Mouse (Mus musculus) megakaryocyte progenitor cell, adult 5-6 weeks (primary cell): ENCODE measurements around the gene Gm10073. TPM values are rescaled to one million over a fixed set of nuclear protein-coding genes. Genes with fewer than 3 reads are reported as not detected.
A peak's percentile ranks its signal among the peaks of the same experiment; 100 is the strongest.
"Not testable (repeated sequence)": the region's sequence is repeated elsewhere in the genome, so short reads cannot be mapped to it uniquely, and the experiment has no call there.

Experiments used
- ATAC-seq: replicated peaks from 2 replicates; pipeline ENCODE4 v1.8.0; 2016; ENCODE audit warnings: mild to moderate bottlenecking, moderate TSS enrichment, inconsistent platforms; ENCODE audit not compliant: poor library complexity
- total RNA-seq, 2 experiments: library from RNA; stranded (forward) in 1 of 2; stranded (reverse) in 1 of 2; fragments of 157-497, 149-512 nt in 1 of 2; fragments of 200-1000 nt in 1 of 2; gene quantifications; 2 replicates each; pipeline versions ENCODE4 v1.2.3 to v1.2.4; 2015 to 2017

Gm10073 gene
- total RNA-seq (2015) (111 and 130 TPM in 2 replicates), total RNA-seq (2017) (8.4 and 9.5 TPM in 2 replicates)

DNA sequence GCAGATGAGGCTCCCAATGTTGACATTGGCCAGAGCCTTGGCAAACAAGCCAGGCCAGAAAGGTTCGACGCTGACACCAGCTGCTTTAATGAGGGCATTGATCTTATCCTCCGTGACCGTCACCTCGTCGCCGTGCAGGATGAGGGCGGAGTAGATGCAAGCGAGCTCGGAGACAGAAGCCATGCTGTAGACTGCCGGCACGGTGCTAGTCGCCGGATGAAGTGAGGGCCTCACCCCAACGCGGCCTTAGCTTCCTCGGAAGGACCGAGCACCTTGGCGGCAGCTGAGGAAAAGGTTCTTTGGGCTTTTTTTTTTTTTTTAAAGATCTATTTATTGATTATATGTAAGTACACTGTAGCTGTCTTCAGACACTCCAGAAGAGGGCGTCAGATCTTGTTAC lies at the start of gene Gm10073:
Gm10073 (minus strand) TSS at position 294 of the 400 bp plus-strand sequence.
- ATAC-seq, result peak; percentile 56; the same call in 1 of the 2 replicates

DNA sequence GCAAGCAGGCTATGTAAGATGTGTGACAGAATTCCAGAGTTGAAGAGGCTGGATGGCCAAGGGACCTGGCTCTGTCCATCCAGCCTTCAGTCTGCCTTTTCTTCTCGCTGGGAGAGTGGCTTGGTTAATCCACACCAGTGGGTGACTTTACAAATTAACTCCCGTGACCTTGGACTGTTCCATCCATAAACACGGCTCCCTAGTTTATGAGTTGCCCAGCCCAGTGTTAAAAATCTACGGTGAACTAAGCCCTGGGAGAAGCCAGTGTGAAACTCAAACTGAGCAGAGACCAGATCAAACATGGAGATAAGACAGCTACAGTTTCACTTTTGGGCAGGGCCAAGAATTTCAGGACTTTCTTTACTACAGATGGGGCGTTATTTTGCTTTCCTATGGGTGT lies 49.8 kb upstream of the Gm10073 start:
- peak; percentile 15; the same call in 1 of the 2 replicates for ATAC-seq

- no peak for ATAC-seq
Observed at GRCm38 (mm10) chr8:106620488-106620887, 47.2 kb upstream of the Gm10073 start.

DNA sequence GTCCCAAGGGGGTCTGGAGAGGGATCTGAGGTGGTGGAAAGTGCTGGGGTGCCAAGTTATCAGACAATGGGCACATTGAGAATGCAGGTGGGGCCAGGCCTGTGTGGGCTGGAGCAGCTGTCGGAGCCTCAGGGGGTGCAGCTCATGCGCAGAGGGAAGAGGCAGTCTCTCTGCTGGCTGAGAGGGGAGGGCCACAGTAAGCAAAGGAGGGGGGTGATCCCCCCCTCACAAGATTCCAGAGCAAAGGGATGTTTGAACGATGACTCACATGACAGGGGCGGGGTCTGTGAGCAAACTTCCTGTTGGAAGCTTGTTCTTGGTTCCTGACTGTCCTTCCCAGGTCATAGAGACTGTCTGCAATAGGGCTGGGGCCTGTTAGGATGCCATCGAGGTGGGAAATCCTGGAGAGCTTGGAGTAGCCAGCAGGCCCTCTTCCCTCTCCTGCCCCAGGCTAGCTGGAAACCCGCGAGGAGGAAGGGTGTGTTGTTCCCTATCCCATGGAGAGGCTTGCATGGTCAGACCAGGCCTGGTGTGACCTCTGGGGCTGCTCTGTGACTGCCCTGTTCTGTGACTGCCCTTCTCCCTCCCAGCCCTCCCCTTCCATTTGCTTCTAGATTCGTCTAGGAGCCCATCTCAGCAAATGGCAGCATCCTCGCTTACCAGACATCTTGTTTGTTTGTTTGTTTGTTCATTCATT lies 46.4 kb upstream of the Gm10073 start:
- ATAC-seq, result no peak

- no peak for ATAC-seq
Observed at GRCm38 (mm10) chr8:106618324-106618723, 45.1 kb upstream of the Gm10073 start.

- ATAC-seq, result no peak
Observed at GRCm38 (mm10) chr8:106617865-106618264, 44.6 kb upstream of the Gm10073 start.

- no peak for ATAC-seq
Observed at GRCm38 (mm10) chr8:106617196-106617595, 43.9 kb upstream of the Gm10073 start.

DNA sequence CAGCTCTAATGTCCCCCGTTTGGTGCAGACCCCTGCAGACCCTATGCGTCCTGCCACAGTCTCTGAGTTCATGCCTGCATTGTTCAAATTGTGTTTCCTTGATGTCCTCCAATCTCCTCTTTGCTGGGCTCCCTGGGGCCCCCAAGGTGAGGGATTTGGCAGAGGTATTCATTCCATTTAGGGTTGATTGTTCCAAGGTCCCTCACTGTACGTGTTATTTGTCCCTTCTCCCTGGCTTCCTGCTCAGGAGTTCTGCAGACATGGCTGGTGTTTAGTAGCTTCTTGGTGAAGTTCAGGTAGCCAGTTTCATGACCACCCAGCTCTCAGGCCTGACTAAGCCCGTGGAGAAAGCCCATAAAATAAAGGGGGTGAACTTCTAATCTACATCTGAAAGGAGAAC lies 43.4 kb upstream of the Gm10073 start:
- ATAC-seq, result no peak

GRCm38 (mm10) chr8:106615661-106616299 lies 42.5 kb upstream of the Gm10073 start:
- no peak for ATAC-seq

DNA sequence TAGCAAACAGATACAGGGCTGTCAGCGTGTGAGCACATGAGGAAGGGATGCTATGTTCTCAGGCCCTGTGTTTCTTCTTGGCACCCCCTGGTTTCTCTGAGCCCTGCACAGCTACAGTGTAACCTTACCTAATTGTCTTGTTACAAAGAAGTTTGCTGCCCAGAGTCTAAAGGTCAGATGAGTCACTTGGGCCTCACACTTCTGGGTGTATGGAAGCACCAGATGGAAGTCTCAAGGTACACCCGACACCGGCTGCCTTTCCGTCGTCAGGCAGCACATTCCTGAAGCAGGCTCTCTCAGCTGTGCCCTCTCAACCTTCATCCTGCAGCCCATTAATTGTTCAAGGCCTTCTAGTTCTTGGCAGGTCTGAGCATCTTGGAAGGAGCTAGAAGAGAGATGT lies 41.4 kb upstream of the Gm10073 start:
- no peak for ATAC-seq

DNA sequence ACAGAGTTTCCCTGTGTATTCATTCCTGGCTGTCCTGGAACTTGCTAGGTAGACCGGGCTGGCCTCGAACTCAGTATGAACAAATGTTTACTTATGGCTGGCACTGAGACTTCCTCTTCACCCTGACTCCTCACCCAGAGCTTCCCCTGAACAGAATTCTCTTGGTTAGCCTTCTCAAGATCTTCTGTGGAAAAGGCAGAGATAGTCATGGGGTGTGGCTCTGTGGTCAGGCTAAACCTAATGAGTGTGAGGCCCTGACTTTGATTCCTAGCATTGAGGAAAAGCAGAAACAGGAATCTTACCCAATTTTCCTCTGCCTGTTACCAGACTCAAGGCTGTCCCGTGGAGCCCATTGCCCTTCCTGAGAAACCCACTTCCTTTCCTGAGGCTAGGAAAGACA lies 38.8 kb upstream of the Gm10073 start:
- peak; percentile 88 for ATAC-seq

GRCm38 (mm10) chr8:106610958-106611640 lies 37.8 kb upstream of the Gm10073 start:
- peak; percentile 40 for ATAC-seq

- ATAC-seq, result no peak
Observed at GRCm38 (mm10) chr8:106609076-106609903, 36.0 kb upstream of the Gm10073 start.

DNA sequence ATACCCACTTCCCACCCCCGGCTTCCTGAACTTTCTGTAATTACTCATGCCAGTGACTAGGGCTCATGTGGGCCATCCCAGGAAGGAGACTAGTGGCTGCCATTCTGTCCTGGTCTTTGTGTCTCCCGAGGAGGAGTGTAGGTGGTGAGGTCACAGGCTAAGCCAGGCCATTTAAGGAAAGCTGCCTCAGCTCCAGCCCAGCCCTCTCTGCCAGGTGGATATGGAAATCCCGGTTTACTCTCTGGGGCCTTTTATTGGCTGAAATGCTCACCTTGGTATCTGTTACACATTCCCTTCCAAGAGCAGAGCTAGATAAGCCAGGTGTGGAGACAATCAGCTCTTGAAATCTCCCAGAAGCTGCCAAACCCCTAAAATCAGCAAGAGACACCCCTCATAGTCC lies 35.2 kb upstream of the Gm10073 start:
- ATAC-seq, result no peak

DNA sequence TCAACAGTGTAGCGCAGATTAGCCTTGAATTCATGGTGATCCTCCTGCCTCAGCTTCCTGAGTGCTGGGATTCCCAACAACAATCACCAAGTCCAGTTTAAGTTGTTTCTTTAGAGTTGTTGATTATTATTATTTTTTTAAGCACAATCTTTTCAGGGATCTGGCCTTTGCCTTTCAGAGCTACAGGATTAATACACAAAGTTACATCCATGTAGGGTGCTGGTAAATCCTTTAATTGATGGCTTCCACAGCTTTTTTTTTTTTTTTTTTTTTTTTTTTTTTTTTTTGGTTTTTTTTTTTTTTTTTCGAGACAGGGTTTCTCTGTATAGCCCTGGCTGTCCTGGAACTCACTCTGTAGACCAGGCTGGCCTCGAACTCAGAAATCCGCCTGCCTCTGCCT lies 34.5 kb upstream of the Gm10073 start:
- ATAC-seq, result not testable (repeated sequence)

DNA sequence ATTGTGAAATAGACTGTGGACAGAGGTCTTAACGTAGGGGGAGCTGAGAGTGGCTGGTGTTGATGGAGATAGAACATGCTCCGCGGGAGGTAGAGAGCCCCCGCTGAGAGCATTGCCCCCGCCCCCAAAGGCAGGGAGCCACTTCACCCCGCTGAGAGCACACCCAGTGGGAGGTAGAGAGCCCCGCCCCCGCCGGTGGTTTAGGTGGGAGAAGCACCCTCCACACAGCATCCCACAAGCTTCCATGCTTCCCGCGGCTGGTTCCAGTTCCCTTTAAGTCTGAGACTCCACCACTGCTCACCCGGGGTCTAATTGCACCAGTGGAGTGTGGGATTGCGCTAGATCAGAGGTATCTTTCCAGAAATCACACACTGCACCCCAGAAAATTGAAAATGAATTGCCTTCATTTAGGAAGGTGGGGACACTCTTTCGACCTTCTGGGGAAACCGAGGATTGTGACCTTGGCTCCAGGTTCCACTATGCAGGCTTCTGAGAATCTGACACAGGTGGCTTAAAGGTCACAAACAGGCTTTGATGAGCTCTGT lies 33.4 kb upstream of the Gm10073 start:
- no peak for ATAC-seq

DNA sequence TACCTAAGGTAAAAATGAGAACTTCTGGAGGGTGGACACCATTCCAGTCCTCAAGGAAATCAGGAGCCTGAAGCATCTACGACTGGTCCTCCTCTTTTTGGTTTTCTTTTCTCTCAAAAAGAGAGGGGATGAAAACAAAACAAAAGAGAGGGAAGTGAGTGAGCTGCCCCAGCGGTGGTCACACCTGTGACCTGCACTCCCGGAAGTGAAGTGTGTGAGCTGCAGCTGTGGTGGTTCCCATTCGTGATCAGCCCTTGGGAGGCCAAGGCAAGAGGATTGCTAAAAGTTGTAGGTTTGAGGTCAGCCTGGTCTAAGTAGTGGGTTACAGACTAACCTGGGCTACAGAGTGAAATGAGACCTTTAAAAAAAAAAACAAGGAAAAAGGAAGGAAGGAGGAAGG lies 32.9 kb upstream of the Gm10073 start:
- ATAC-seq, result no peak

- ATAC-seq, result no peak
Observed at GRCm38 (mm10) chr8:106605657-106606056, 32.4 kb upstream of the Gm10073 start.

- ATAC-seq, result no peak
Observed at GRCm38 (mm10) chr8:106603933-106604332, 30.7 kb upstream of the Gm10073 start.

- peak; percentile 34 for ATAC-seq
Observed at GRCm38 (mm10) chr8:106603131-106603819, 30.0 kb upstream of the Gm10073 start, which contains the start of gene Cdh1. Gene Cdh1 (plus strand): TSS chr8:106603351.
